Mouse (Mus musculus) testis, adult 2 months (tissue): ENCODE results near the gene Ppt1.

Experiments
- CTCF ChIP-seq: fragments of 200-500 bp; IDR thresholded peaks from 2 replicates; pipeline ENCODE4 v1.5.1; 2012; ENCODE audit warnings: low read depth, mild to moderate bottlenecking, inconsistent platforms, low read length, moderate library complexity; ENCODE audit not compliant: control insufficient read depth, insufficient read depth, insufficient replicate concordance
- POLR2A ChIP-seq: fragments of 200-500 bp; IDR thresholded peaks from 2 replicates; pipeline ENCODE4 v1.6.1; 2012; ENCODE audit warnings: low read depth, mild to moderate bottlenecking, inconsistent platforms, low read length, moderate library complexity; ENCODE audit not compliant: control insufficient read depth

- no peak for TF ChIP-seq CTCF
- no peak for TF ChIP-seq POLR2A
Observed at GRCm38 (mm10) chr4:122811824-122812223, 24.2 kb upstream of the Ppt1 start.
